Mouse (Mus musculus) E14TG2a.4 (cell line): ENCODE data around the gene Sbds.
A peak's percentile ranks its signal among the peaks of the same experiment; 100 is the strongest.

Source experiments
- H3K27me3 ChIP-seq: 2 replicates; pipeline ENCODE4 v1.6.1; 2014; ENCODE audit warnings: low read length, control low read depth; ENCODE audit not compliant: insufficient read depth
- H3K36me3 ChIP-seq: 2 replicates; pipeline ENCODE4 v1.6.1; 2014; ENCODE audit warnings: low read length, control low read depth; ENCODE audit not compliant: insufficient read depth
- H3K4me1 ChIP-seq: replicated peaks from 2 replicates; pipeline ENCODE4 v1.6.1; 2014; ENCODE audit warnings: low read depth, low read length, control low read depth
- H3K4me3 ChIP-seq: replicated peaks from 2 replicates; pipeline ENCODE4 v1.5.1; 2014; ENCODE audit warnings: mild to moderate bottlenecking, low read length
- H3K9me3 ChIP-seq: 2 replicates; pipeline ENCODE4 v1.6.1; 2014; ENCODE audit warnings: low read length, control low read depth
- CTCF ChIP-seq: conservative IDR thresholded peaks from 2 replicates; pipeline ENCODE4 v1.5.1; 2014; ENCODE audit warnings: low read length
- NANOG ChIP-seq: IDR thresholded peaks from 2 replicates; pipeline ENCODE4 v1.6.1; 2014; ENCODE audit warnings: borderline replicate concordance, low read length, mixed read lengths
- POU5F1 ChIP-seq: IDR thresholded peaks from 2 replicates; pipeline ENCODE4 v1.6.1; 2014; ENCODE audit warnings: low read length, borderline replicate concordance

The Sbds gene

DNA sequence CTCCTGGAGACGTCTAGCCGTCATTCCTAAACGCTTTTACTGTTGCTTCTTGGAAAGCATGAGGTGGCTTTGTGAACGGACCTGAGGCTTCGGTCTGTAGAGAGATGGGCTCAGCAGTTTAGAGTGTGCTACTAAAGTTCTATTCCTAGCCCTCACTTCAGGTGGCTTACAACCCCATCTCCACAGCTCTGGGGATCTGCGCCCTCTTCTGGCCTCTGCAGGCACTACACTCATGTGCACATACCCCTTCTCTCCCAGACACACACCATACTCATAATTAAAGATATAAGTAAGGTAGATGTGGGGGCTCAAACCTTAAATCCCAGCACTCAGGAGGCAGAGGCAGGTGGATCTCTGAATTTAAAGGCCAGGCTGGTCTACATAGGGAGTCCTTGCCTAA, 34.9 kb upstream of the Sbds start:
- peaks cover 33% of the 10 kb centered on the region for H3K4me1 ChIP-seq
- no peak for TF ChIP-seq NANOG
- TF ChIP-seq POU5F1, result no peak
- TF ChIP-seq CTCF, result peak; percentile 66
- H3K4me3 ChIP-seq, result no peak overlapping the region
- peaks cover 4% of the 10 kb centered on the region; the same call in 1 of the 2 replicates for H3K9me3 ChIP-seq
- H3K36me3 ChIP-seq, result peaks cover 88% of the 10 kb centered on the region
- no peaks in the 10 kb centered on the region for H3K27me3 ChIP-seq

DNA sequence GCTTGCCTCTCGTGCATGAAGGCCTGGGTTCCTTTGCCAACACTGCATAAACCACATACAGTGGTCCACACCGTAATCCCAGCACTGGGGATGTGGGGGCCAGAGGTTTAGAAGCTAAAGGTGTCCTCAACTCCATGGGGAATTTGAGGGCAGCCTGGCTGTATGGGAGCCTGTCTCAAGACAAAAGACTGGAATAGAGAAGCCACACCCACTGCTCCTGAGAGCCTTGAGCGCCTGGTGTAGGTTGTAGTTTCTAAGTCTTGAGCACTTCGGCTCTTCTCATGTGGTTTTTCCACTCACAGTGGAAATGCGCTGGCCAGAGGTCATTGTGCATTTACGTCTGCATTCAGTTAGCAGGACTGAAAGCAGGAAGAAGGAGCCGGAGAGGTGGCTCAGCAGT, 32.8 kb upstream of the Sbds start:
- Histone ChIP-seq H3K36me3 (peaks cover 94% of the 10 kb centered on the region), H3K27me3 (no peaks in the 10 kb centered on the region), H3K9me3 (peaks cover 4% of the 10 kb centered on the region; the same call in 1 of the 2 replicates), H3K4me3 (no peak overlapping the region), H3K4me1 (peaks cover 33% of the 10 kb centered on the region)
- TF ChIP-seq NANOG (no peak), CTCF (no peak), POU5F1 (no peak)

DNA sequence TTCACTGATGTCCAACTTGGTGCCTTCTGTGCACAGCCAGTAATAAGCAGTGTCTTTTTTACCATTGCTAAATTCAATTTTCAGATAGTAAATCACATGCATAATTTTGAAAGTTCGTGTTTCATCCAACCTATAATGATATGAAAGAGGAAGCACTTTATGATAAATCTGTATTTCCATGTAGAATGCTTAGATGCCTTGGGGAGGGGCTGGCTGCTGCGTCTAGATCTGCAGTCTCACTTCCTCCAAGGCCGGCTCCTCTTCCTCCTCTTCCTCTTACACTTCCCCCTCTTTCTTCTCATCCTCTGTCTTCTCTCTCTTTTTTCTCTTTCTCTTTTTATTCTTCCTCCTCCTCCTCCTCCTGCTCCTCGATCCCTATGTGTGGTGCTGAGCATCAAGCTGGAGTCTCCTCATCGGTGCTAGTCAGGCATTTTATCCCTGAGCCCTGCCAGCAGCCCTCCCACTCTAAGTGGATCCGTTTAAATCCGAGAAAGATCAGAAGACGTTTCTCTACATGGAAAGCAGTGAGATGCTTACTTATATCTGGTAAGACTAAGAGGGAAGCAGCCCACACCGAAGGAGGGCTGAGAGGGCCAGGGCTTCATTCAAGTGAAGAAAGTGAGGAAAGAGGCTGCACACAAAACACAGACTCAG, 27.9 kb upstream of the Sbds start:
- H3K36me3 ChIP-seq, result peaks cover 97% of the 10 kb centered on the region
- no peaks in the 10 kb centered on the region for H3K9me3 ChIP-seq
- TF ChIP-seq CTCF (no peak), NANOG (no peak), POU5F1 (no peak)
- H3K27me3 ChIP-seq, result no peaks in the 10 kb centered on the region
- no peak overlapping the region for H3K4me3 ChIP-seq
- H3K4me1 ChIP-seq, result peaks cover 22% of the 10 kb centered on the region

DNA sequence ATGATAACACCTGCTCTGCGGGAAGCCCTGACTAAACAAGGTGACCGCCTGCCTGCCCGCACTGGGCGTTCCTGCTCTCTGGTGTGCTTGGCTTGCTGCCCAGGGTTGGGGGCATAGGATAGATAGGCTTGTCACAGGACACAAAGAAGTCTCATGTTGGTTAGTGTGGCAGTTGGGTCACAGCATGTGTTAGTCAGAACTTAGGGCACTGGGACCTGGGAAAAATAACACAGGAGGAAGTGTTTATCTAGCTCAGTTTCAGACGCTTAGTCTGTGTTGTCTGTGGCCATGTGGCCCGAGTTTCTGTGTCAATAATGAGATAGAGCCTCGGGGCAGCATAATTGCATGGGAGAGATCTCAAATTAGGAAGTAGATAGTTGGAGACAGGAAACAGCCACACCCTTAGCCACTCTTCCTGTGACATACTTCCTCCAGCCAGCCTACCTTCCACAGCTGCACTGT, 22.7 kb upstream of the Sbds start:
- H3K4me3 ChIP-seq, result no peak overlapping the region
- H3K36me3 ChIP-seq, result peaks cover 96% of the 10 kb centered on the region

DNA sequence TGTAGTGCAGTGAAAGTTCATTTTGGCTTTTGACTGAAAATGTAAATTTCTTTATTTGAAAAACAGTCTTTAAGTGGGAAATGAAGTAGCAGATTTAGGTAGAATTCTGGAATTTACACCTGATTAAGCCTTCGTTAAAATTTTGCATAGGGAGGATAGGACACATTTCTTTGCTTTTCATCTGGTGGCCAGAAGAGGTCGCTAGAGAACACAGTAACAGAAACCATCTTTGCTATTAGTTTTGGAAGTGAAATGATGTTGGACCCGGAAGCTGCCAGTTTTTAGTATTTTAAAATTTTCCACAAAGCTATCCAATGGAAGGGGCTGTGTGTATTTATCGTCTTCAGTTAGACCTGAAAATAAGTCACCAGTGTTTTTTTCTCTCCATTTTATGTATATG, 20.2 kb upstream of the Sbds start:
- Histone ChIP-seq H3K27me3 (no peaks in the 10 kb centered on the region), H3K4me3 (no peak overlapping the region), H3K4me1 (peaks cover 34% of the 10 kb centered on the region), H3K36me3 (peaks cover 96% of the 10 kb centered on the region), H3K9me3 (no peaks in the 10 kb centered on the region)
- TF ChIP-seq CTCF (peak; percentile 81), NANOG (no peak)

More for the DNA sequence above, 22.7 kb upstream of the Sbds start:
- Histone ChIP-seq H3K4me1 (peaks cover 12% of the 10 kb centered on the region), H3K9me3 (no peaks in the 10 kb centered on the region), H3K27me3 (no peaks in the 10 kb centered on the region)
- TF ChIP-seq POU5F1 (no peak), CTCF (no peak), NANOG (no peak)

DNA sequence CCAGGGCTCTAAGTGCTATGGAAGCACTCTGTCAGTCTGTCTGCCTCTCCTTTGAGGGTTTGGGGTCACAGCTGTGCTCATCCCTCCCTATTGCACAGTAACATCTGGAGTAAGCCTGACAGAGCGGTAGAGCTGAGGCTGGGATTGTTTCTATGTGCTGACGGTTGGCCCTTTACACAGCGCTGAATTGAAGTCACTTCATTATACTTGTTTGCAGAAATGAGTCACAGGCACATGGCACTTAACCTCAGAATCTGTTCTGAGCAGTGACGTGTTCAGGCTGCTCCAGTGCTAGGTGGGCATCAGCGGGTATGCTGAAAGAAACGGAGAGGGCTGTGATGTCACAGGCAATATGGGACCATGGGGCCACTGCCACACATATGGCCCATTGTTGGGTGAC, 17.7 kb upstream of the Sbds start:
- Histone ChIP-seq H3K36me3 (peaks cover 94% of the 10 kb centered on the region), H3K27me3 (no peaks in the 10 kb centered on the region), H3K4me3 (no peak overlapping the region), H3K9me3 (no peaks in the 10 kb centered on the region), H3K4me1 (peaks cover 52% of the 10 kb centered on the region)
- no peak for TF ChIP-seq NANOG
- no peak for TF ChIP-seq POU5F1
- no peak for TF ChIP-seq CTCF

DNA sequence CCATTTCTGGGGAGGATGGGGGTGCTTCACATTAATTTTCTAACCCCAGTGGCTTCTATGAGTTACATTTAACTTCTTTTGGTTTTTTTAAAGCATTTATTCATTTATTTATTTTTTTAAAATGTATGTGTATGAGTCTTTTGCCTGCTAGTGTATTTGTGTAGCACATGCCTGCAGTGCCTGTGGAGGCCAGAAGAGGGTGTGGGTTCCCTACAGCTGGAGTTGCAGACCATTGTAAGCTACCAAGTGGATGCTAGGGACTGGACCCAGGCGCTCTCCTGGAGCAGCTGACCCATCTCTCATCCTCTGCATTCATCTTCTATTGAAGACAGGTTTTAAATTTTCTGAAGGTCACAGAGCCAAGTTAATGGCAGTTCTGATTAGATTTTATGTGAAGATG, 17.0 kb upstream of the Sbds start:
- Histone ChIP-seq H3K4me3 (peak overlapping the region; percentile 11; the same call in 1 of the 2 replicates), H3K9me3 (no peaks in the 10 kb centered on the region), H3K4me1 (peaks cover 52% of the 10 kb centered on the region), H3K27me3 (no peaks in the 10 kb centered on the region), H3K36me3 (peaks cover 94% of the 10 kb centered on the region)
- peak; percentile 81 for TF ChIP-seq CTCF
- TF ChIP-seq NANOG, result no peak

DNA sequence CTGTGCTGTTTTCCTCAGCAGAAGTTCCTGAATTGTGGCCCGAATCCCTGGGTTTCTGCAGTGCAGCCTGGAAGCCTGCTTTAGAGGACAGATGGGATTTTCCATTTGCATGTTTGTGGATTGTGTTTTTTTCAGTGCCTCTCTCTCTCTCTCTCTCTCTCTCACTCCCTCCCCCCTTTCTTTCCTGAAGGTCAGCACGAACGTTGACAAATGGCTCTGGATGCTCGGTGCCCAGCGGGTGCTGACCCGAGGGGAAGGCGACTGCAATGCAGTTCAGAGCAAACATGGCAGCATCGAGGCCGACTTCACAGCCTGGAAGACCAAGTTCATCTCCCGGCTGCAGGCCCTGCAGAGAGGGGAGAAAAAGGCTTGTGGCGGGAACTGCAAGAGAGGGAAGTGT, 13.6 kb upstream of the Sbds start:
- Histone ChIP-seq H3K9me3 (no peaks in the 10 kb centered on the region), H3K4me1 (peaks cover 59% of the 10 kb centered on the region), H3K27me3 (no peaks in the 10 kb centered on the region), H3K36me3 (peaks cover 95% of the 10 kb centered on the region), H3K4me3 (no peak overlapping the region)
- no peak for TF ChIP-seq CTCF
- TF ChIP-seq NANOG, result no peak
- no peak for TF ChIP-seq POU5F1

DNA sequence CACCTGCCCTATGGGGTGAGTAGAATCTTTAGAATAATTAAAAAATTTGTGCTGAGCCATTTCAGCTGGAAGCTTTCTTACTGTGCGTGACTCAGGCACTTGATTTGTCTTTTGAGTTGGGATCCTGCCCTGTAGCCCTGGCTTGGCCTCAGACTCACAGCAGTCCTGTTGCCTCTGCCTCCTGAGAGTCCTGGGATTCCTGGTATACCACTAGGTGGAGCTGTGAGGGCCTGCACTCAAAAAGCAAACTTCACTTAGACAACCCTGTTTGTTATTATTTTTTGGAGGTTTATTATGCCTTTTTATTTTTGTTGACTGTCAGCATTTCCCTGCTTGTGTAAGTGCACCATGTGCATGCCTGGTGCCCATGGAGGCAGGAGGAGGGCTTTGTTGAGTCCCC, 12.0 kb upstream of the Sbds start:
- TF ChIP-seq CTCF (peak; percentile 84), POU5F1 (no peak)
- Histone ChIP-seq H3K27me3 (no peaks in the 10 kb centered on the region), H3K36me3 (peaks cover 95% of the 10 kb centered on the region), H3K4me3 (no peak overlapping the region), H3K9me3 (no peaks in the 10 kb centered on the region), H3K4me1 (peaks cover 60% of the 10 kb centered on the region)
